Mouse (Mus musculus): Measurements from ENCODE around the gene Arfgap2. TPM values are rescaled to one million over a fixed set of nuclear protein-coding genes. Genes with fewer than 3 reads are reported as not detected.

Gene Arfgap2
- polyA plus RNA-seq, 2 experiments, result 25.5 to 50.2 TPM

DNA sequence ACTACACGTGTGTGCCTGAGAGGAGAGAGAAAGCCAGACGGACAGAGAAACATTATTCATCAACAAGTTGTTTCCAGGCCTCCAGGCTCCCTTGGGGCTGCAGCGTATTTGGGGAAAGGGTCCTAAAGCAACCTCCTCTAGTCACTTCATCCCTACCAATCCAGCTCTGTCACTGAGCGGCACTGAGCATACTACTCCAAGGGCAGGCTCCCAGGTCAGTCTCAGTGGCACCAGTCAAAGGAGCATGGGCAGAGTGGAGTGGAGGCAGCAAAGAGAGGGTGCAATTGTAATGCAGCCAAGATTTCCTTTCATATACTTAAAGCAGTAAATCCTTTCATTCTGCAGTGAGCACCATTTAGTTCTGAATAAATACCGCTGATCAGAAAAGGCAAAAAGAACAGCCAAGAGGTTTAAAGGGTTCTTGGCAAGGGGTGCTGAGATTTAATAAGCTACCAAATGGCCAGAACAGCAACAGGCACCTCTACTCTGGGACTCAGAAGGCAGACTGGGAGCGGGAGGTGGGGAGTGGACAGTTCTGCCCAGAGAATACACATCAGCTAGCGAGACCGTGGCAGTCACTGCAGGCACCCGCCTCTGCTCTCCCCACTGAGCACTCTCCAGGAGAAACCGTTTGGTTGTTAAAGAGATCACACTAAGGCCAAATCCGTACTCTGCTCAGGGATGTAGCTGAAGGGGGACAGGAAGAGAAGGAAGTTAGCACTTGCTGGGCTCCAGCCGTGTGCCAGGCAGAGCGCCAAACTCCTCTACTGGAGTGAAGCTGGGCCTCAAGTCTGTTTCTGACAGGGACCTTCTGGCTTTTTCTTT lies 19.8 kb downstream of the Arfgap2 start:
- DNase-seq (ENCODE audit: low read depth in 3 of 3, low spot score in 3 of 3), result no peak
- H3K27ac ChIP-seq, result no peak overlapping the region
- no peak overlapping the region for H3K9ac ChIP-seq (replicated peaks)

DNA sequence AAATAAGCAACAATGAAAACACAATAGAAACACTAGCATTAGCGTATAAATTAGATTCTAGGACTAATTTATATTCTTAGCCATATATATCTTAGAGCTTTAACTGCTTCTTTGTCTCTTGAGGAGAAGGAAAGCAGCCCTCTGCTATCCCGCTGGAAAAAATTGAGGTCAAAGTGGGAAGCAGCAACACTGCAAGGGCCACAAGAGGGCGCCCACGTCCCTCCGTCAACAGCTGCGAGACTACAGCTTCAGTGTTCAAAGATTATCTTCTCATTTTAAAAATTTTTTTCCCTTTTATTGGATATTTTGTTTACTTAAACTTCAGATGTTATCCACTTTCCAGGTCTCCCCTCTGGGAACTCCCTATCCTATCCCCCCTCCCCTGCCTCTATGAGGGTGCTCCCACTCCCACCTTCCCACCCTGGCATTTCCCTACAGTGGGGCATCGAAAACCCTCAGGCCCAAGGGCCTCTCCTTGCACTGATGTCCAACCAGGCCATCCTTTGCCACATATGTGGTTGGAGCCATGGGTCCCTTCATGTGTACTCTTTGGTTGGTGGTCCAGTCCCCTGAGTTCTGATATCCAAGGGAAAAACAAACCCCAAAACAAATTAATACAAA lies 21.2 kb downstream of the Arfgap2 start:
- Histone ChIP-seq H3K9ac (replicated peaks) (no peak overlapping the region), H3K4me3 (ENCODE audit: insufficient read depth in 1 of 2, low read depth in 2 of 2, low read length in 2 of 2) (no peak overlapping the region), H3K9me3 (ENCODE audit: control insufficient read depth, low read length) (no peaks in the 10 kb centered on the region), H3K27ac (no peak overlapping the region), H3K4me1 (replicated peaks; ENCODE audit: control insufficient read depth in 2 of 2, insufficient read depth in 2 of 2, low read length in 1 of 2) (peaks cover 0 to 6% of the 10 kb centered on the region in 2 experiments; a peak in 1 of 4 replicates), H3K4me2 (ENCODE audit: low read depth) (no peak overlapping the region), H3K27me3 (ENCODE audit: control insufficient read depth, insufficient read depth, low read length) (no peaks in the 10 kb centered on the region), H3K36me3 (replicated peaks; ENCODE audit: control insufficient read depth, insufficient read depth, low read depth) (no peaks in the 10 kb centered on the region)
- TF ChIP-seq EP300 (IDR thresholded peaks at IDR 0.05; ENCODE audit: low read depth) (no peak), CTCF (IDR thresholded peaks at IDR 0.05; ENCODE audit: low read depth) (peak; percentile 90)
- WGBS (ENCODE audit: insufficient replicate concordance), result 16% methylated on average over 7 of the region's 7 CpGs
- peak; percentile 28 to 44 (median 41) for DNase-seq (ENCODE audit: low read depth in 3 of 3, low spot score in 3 of 3)
- no peak for ATAC-seq (ENCODE audit: insufficient read depth)

More for the DNA sequence above, 19.8 kb downstream of the Arfgap2 start:
- no peaks in the 10 kb centered on the region for H3K9me3 ChIP-seq (ENCODE audit: control insufficient read depth, low read length)
- ATAC-seq (ENCODE audit: insufficient read depth), result no peak
- WGBS (ENCODE audit: insufficient replicate concordance), result 61% methylated on average over 13 of the region's 13 CpGs
- TF ChIP-seq EP300 (IDR thresholded peaks at IDR 0.05; ENCODE audit: low read depth) (no peak), CTCF (IDR thresholded peaks at IDR 0.05; ENCODE audit: low read depth) (no peak)
- no peaks in the 10 kb centered on the region for H3K36me3 ChIP-seq (replicated peaks; ENCODE audit: control insufficient read depth, insufficient read depth, low read depth)
- H3K4me1 ChIP-seq (replicated peaks; ENCODE audit: control insufficient read depth in 2 of 2, insufficient read depth in 2 of 2, low read length in 1 of 2), result peaks cover 0 to 6% of the 10 kb centered on the region in 2 experiments; a peak in 1 of 4 replicates
- no peak overlapping the region for H3K4me2 ChIP-seq (ENCODE audit: low read depth)
- no peak overlapping the region for H3K4me3 ChIP-seq (ENCODE audit: insufficient read depth in 1 of 2, low read depth in 2 of 2, low read length in 2 of 2)
- no peaks in the 10 kb centered on the region for H3K27me3 ChIP-seq (ENCODE audit: control insufficient read depth, insufficient read depth, low read length)

DNA sequence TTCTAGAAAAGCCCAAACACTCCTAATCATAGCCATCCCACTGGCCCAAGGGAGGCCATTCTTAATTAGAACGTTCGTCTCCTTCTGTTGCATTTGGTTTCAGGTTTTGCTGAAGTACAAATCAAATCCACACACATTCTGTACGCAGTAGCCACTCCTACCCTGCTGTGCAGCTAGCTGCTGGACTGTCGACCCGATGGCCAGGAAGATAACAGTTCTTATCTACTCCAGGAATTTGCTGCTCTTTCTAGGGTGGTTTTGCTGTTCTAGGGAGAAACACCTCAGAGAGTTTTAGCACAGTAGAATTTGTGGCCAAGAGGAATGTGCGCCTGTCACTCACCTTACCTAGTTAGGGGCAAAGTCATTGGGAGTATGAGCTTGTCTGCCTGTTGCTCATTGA lies 22.8 kb downstream of the Arfgap2 start:
- WGBS (ENCODE audit: insufficient replicate concordance), result 23% methylated on average over 6 of the region's 6 CpGs
- TF ChIP-seq CTCF (IDR thresholded peaks at IDR 0.05; ENCODE audit: low read depth) (no peak), EP300 (IDR thresholded peaks at IDR 0.05; ENCODE audit: low read depth) (no peak)
- H3K27me3 ChIP-seq (ENCODE audit: control insufficient read depth, insufficient read depth, low read length), result no peaks in the 10 kb centered on the region
- peak in 1 of 3 experiments; percentile 11 for DNase-seq (ENCODE audit: low read depth in 3 of 3, low spot score in 3 of 3)
- no peak for ATAC-seq (ENCODE audit: insufficient read depth)
- peaks cover 0 to 6% of the 10 kb centered on the region in 2 experiments; a peak in 1 of 4 replicates for H3K4me1 ChIP-seq (replicated peaks; ENCODE audit: control insufficient read depth in 2 of 2, insufficient read depth in 2 of 2, low read length in 1 of 2)
- H3K4me2 ChIP-seq (ENCODE audit: low read depth), result no peak overlapping the region
- H3K9me3 ChIP-seq (ENCODE audit: control insufficient read depth, low read length), result no peaks in the 10 kb centered on the region
- no peak overlapping the region for H3K27ac ChIP-seq
- no peak overlapping the region for H3K9ac ChIP-seq (replicated peaks)
- no peaks in the 10 kb centered on the region for H3K36me3 ChIP-seq (replicated peaks; ENCODE audit: control insufficient read depth, insufficient read depth, low read depth)
- no peak overlapping the region for H3K4me3 ChIP-seq (ENCODE audit: insufficient read depth in 1 of 2, low read depth in 2 of 2, low read length in 2 of 2)

DNA sequence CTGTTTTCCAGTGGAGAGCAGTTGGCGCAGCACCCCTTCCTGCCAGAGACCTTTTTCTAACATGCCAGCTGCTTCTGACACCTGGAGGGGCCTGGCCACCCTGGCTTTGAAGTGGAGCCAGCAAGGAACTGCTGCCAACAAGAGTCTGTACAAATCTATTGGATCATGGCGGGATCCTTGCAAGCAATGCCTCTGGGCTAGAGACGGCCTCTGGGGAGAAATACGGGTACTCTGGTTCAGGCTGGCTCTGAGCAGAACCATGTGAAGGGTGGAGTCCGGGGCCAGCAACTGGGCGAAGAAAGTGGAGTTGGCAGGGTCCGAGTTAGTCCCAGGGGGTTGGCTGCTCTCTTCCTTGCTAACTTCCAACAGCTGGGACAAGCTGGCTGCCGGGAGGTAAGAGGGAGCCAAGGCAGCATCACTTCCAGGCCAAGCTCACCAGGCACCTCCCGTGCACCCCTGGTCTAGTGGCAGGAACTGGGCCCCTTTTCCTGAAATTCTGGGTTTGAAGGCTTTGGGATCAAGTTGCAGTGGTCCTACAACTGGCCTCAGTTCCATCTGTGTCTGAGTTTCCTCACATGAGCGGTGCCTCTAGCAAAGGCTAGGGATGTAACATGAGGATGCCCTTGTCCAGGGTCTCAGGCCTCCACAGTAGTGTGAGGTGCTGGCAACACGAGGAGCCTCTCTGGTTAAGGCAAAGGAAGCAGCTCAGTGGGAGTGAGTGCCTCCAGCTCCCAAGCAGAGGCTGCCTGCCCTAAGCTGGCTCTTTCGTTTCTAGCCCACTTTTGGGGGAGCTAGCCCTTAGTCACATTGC lies 26.6 kb downstream of the Arfgap2 start:
- ATAC-seq (ENCODE audit: insufficient read depth) (no peak), DNase-seq (ENCODE audit: low read depth in 3 of 3, low spot score in 3 of 3) (no peak)
- no peak overlapping the region for H3K9ac ChIP-seq (replicated peaks)
- H3K36me3 ChIP-seq (replicated peaks; ENCODE audit: control insufficient read depth, insufficient read depth, low read depth), result no peaks in the 10 kb centered on the region
- peaks cover 0 to 6% of the 10 kb centered on the region in 2 experiments; a peak in 1 of 4 replicates for H3K4me1 ChIP-seq (replicated peaks; ENCODE audit: control insufficient read depth in 2 of 2, insufficient read depth in 2 of 2, low read length in 1 of 2)
- H3K27ac ChIP-seq, result no peak overlapping the region
- no peaks in the 10 kb centered on the region for H3K9me3 ChIP-seq (ENCODE audit: control insufficient read depth, low read length)
- H3K27me3 ChIP-seq (ENCODE audit: control insufficient read depth, insufficient read depth, low read length), result no peaks in the 10 kb centered on the region
- 66% methylated on average over 12 of the region's 12 CpGs for WGBS (ENCODE audit: insufficient replicate concordance)
- TF ChIP-seq CTCF (IDR thresholded peaks at IDR 0.05; ENCODE audit: low read depth) (no peak), EP300 (IDR thresholded peaks at IDR 0.05; ENCODE audit: low read depth) (no peak)
- H3K4me3 ChIP-seq (ENCODE audit: insufficient read depth in 1 of 2, low read depth in 2 of 2, low read length in 2 of 2), result no peak overlapping the region
- H3K4me2 ChIP-seq (ENCODE audit: low read depth), result no peak overlapping the region
